8 mouse cellular contexts compared by ENCODE assay signal in genomic region chr4:123918851-123919250, GRCm38 (mm10). TPM values are rescaled to one million over a fixed set of nuclear protein-coding genes. Genes with fewer than 3 reads are reported as not detected.
DNase-seq lines count a peak whose midpoint lies in the region; ATAC-seq and TF ChIP-seq lines count a peak whose summit lies in the region.

No protein-coding gene starts in this region.

- no peak overlapping the region for H3K4me3 ChIP-seq in neural tube, embryonic 11.5 days (ENCODE audit: low read depth, low read length)
- H3K4me3 ChIP-seq in limb, embryonic 14.5 days (replicated peaks; ENCODE audit: low read length): peak overlapping the region; percentile 98; the same call in 1 of the 2 replicates
- H3K4me3 ChIP-seq in stomach, postnatal 0 days (ENCODE audit: low read depth, low read length): no peak overlapping the region; the same call in 1 of the 2 replicates

- TF ChIP-seq EP300 in stomach, postnatal 0 days (optimal IDR thresholded peaks at IDR 0.05): no peak

- intact Hi-C loops in left cerebral cortex, postnatal 25 days (cut with DNase I): no loop called here

- TF ChIP-seq POLR2A in limb, embryonic 14.5 days (IDR thresholded peaks at IDR 0.05; ENCODE audit: borderline replicate concordance, extremely low read depth, insufficient read depth, insufficient read length): no peak

- no peaks in the 10 kb centered on the region for H3K27me3 ChIP-seq in neural tube, embryonic 11.5 days (ENCODE audit: control insufficient read depth, insufficient read depth, low read length)
- H3K27me3 ChIP-seq in limb, embryonic 14.5 days (ENCODE audit: control insufficient read depth, insufficient read depth, low read length): no peaks in the 10 kb centered on the region
- H3K27me3 ChIP-seq in stomach, postnatal 0 days (ENCODE audit: control insufficient read depth, insufficient read depth, low read length): no peaks in the 10 kb centered on the region

- H3K9me3 ChIP-seq in neural tube, embryonic 11.5 days (ENCODE audit: control insufficient read depth, low read length): no peaks in the 10 kb centered on the region
- no peaks in the 10 kb centered on the region for H3K9me3 ChIP-seq in limb, embryonic 14.5 days (ENCODE audit: control insufficient read depth, low read length)
- H3K9me3 ChIP-seq in stomach, postnatal 0 days (ENCODE audit: control insufficient read depth, low read length): no peaks in the 10 kb centered on the region

- H3K9ac ChIP-seq in neural tube, embryonic 11.5 days (ENCODE audit: low read length): no peak overlapping the region
- peak overlapping the region; percentile 92; the same call in 1 of the 2 replicates for H3K9ac ChIP-seq in limb, embryonic 14.5 days (ENCODE audit: low read depth, low read length, severe bottlenecking)
- no peak overlapping the region; the same call in 1 of the 2 replicates for H3K9ac ChIP-seq in stomach, postnatal 0 days (ENCODE audit: low read length)

- peaks cover 5% of the 10 kb centered on the region; the same call in 1 of the 2 replicates for H3K36me3 ChIP-seq in neural tube, embryonic 11.5 days (ENCODE audit: control insufficient read depth, insufficient read depth, low read length)
- peaks cover 29% of the 10 kb centered on the region for H3K36me3 ChIP-seq in limb, embryonic 14.5 days (ENCODE audit: control insufficient read depth, insufficient read depth, low read length)
- H3K36me3 ChIP-seq in stomach, postnatal 0 days (ENCODE audit: control insufficient read depth, insufficient read depth, low read length): no peaks in the 10 kb centered on the region; the same call in 1 of the 2 replicates

- peak overlapping the region; percentile 91; the same call in 1 of the 2 replicates for H3K4me2 ChIP-seq in neural tube, embryonic 11.5 days (ENCODE audit: low read depth)
- H3K4me2 ChIP-seq in limb, embryonic 14.5 days (replicated peaks; ENCODE audit: low read depth, low read length, severe bottlenecking): peak overlapping the region; percentile 80
- peak overlapping the region; percentile 85 for H3K4me2 ChIP-seq in stomach, postnatal 0 days (replicated peaks; ENCODE audit: low read depth)

- 66% methylated on average over 2 of the region's 2 CpGs for WGBS in neural tube, embryonic 11.5 days
- WGBS in limb, embryonic 14.5 days: 83% methylated on average over 2 of the region's 2 CpGs
- whole genome bisulfite sequencing in stomach, postnatal 0 days: 63% methylated on average over 2 of the region's 2 CpGs

- no peak overlapping the region for H3K27ac ChIP-seq in neural tube, embryonic 11.5 days (ENCODE audit: low read depth, low read length)
- no peak overlapping the region for H3K27ac ChIP-seq in limb, embryonic 14.5 days (replicated peaks; ENCODE audit: low read depth, low read length)
- H3K27ac ChIP-seq in stomach, postnatal 0 days (replicated peaks): no peak overlapping the region

- H3K4me1 ChIP-seq in neural tube, embryonic 11.5 days (ENCODE audit: control insufficient read depth, insufficient read depth, low read length): peaks cover 14% of the 10 kb centered on the region
- peaks cover 13% of the 10 kb centered on the region for H3K4me1 ChIP-seq in limb, embryonic 14.5 days (ENCODE audit: control insufficient read depth, insufficient read depth, low read length)
- peaks cover 3% of the 10 kb centered on the region for H3K4me1 ChIP-seq in stomach, postnatal 0 days (replicated peaks; ENCODE audit: control insufficient read depth, insufficient read depth)

- peak; percentile 34 for DNase-seq in cerebellum, adult 9-10 months
- DNase-seq in cerebellum, adult 11 months: no peak
- no peak for DNase-seq in neural tube, embryonic 11.5 days (ENCODE audit: low spot score)
- DNase-seq in neural tube, embryonic 10.5 days (ENCODE audit: extremely low spot score, low spot score): no peak
- no peak for DNase-seq in limb, embryonic 14.5 days (ENCODE audit: low spot score)
- DNase-seq in stomach, postnatal 0 days (ENCODE audit: low spot score): no peak
- DNase-seq in urinary bladder, postnatal 4 days (ENCODE audit: low spot score in 2 of 2): no peak
- DNase-seq in left cerebral cortex, postnatal 25 days (ENCODE audit: low spot score in 2 of 2): no peak

- TF ChIP-seq CTCF in stomach, postnatal 0 days (IDR thresholded peaks at IDR 0.05; ENCODE audit: low read depth): no peak

- ATAC-seq in neural tube, embryonic 11.5 days (ENCODE audit: insufficient read depth, low FRiP score, low TSS enrichment): no peak
- no peak for ATAC-seq in limb, embryonic 14.5 days (ENCODE audit: low FRiP score, low read depth)
- no peak for ATAC-seq in stomach, postnatal 0 days (ENCODE audit: low FRiP score, low TSS enrichment)

RNA-seq across cellular contexts. Expression of gene 4930535I16Rik, which starts 1.0 kb away (rescaled TPM):
- not detected in 2 replicates for polyA plus RNA-seq in neural tube, embryonic 11.5 days (2014; fragmentation: Nextera tagmentation; extraction: Ambion mirVana)
- not detected in 2 replicates for polyA plus RNA-seq in limb, embryonic 14.5 days (2012; rRNA removed)
- polyA plus RNA-seq in limb, embryonic 14.5 days (2014; fragmentation: Nextera tagmentation; extraction: Ambion mirVana): not detected in 2 replicates
- polyA plus RNA-seq in stomach, postnatal 0 days (2015; fragmentation: Nextera tagmentation; extraction: Ambion mirVana): not detected in 2 replicates
- total RNA-seq in left cerebral cortex, postnatal 25 days (2021): not detected

RNA-seq across cellular contexts. Expression of gene Rragc, which starts 1.6 kb away (rescaled TPM):
- polyA plus RNA-seq in neural tube, embryonic 11.5 days (2014; fragmentation: Nextera tagmentation; extraction: Ambion mirVana): 52.2 and 53.9 TPM in 2 replicates
- polyA plus RNA-seq in limb, embryonic 14.5 days (2012; rRNA removed): 61.0 and 61.1 TPM in 2 replicates
- polyA plus RNA-seq in limb, embryonic 14.5 days (2014; fragmentation: Nextera tagmentation; extraction: Ambion mirVana): 60.3 and 61.2 TPM in 2 replicates
- polyA plus RNA-seq in stomach, postnatal 0 days (2015; fragmentation: Nextera tagmentation; extraction: Ambion mirVana): 38.3 and 41.2 TPM in 2 replicates
- total RNA-seq in left cerebral cortex, postnatal 25 days (2021): 10 to 100 TPM; 58.4 to 63.8 TPM

RNA-seq across cellular contexts. Expression of gene Mycbp, which starts 14.2 kb away (rescaled TPM):
- polyA plus RNA-seq in neural tube, embryonic 11.5 days (2014; fragmentation: Nextera tagmentation; extraction: Ambion mirVana): 54.3 and 56.7 TPM in 2 replicates
- 24.2 and 30.7 TPM in 2 replicates for polyA plus RNA-seq in limb, embryonic 14.5 days (2012; rRNA removed)
- 59.8 and 65.2 TPM in 2 replicates for polyA plus RNA-seq in limb, embryonic 14.5 days (2014; fragmentation: Nextera tagmentation; extraction: Ambion mirVana)
- 82.4 and 90.3 TPM in 2 replicates for polyA plus RNA-seq in stomach, postnatal 0 days (2015; fragmentation: Nextera tagmentation; extraction: Ambion mirVana)
- total RNA-seq in left cerebral cortex, postnatal 25 days (2021): 10 to 100 TPM; 11.2 to 13.3 TPM

RNA-seq across cellular contexts. Expression of gene 4933427I04Rik, which starts 59.4 kb away (rescaled TPM):
- polyA plus RNA-seq in neural tube, embryonic 11.5 days (2014; fragmentation: Nextera tagmentation; extraction: Ambion mirVana): not detected in 2 replicates
- polyA plus RNA-seq in limb, embryonic 14.5 days (2012; rRNA removed): 0.08 TPM in 2 replicates
- 0.14 and 0.15 TPM in 2 replicates for polyA plus RNA-seq in limb, embryonic 14.5 days (2014; fragmentation: Nextera tagmentation; extraction: Ambion mirVana)
- not detected in 2 replicates for polyA plus RNA-seq in stomach, postnatal 0 days (2015; fragmentation: Nextera tagmentation; extraction: Ambion mirVana)
- total RNA-seq in left cerebral cortex, postnatal 25 days (2021): not detected
